Mouse (Mus musculus) spleen, adult 2 months (tissue): Measurements from ENCODE around the gene Dlgap3. TPM values are rescaled to one million over a fixed set of nuclear protein-coding genes. Genes with fewer than 3 reads are reported as not detected.

ENCODE experiments used
- DNase-seq, 2 experiments: peaks; one replicate each; pipeline versions ENCODE4 v3.0.0 to v3.0.0-alpha.2; 2012 to 2021; ENCODE audit warnings: low spot score in 2 of 2, low read depth in 1 of 2
- H3K27ac ChIP-seq: fragments of 200-500 bp; 2 replicates; pipeline ENCODE4 v1.5.1; 2012; ENCODE audit warnings: low read length, inconsistent platforms; ENCODE audit not compliant: insufficient read depth
- H3K27me3 ChIP-seq: fragments of 200-500 bp; 2 replicates; pipeline ENCODE4 v1.6.1; 2012; ENCODE audit warnings: mild to moderate bottlenecking, moderate library complexity, low read length, inconsistent platforms; ENCODE audit not compliant: control insufficient read depth, insufficient read depth
- H3K36me3 ChIP-seq: fragments of 200-500 bp; 2 replicates; pipeline ENCODE4 v1.6.1; 2012; ENCODE audit warnings: mild to moderate bottlenecking, low read length, inconsistent platforms; ENCODE audit not compliant: control insufficient read depth, insufficient read depth
- H3K4me1 ChIP-seq: fragments of 200-500 bp; 2 replicates; pipeline ENCODE4 v1.6.1; 2011; ENCODE audit warnings: inconsistent platforms; ENCODE audit not compliant: control insufficient read depth, insufficient read depth, insufficient read length
- H3K4me3 ChIP-seq: fragments of 200-500 bp; 2 replicates; pipeline ENCODE4 v1.5.1; 2011; ENCODE audit warnings: mild to moderate bottlenecking, inconsistent platforms; ENCODE audit not compliant: insufficient read depth, insufficient read length; ENCODE audit errors: extremely low read depth
- CTCF ChIP-seq: fragments of 200-500 bp; IDR thresholded peaks from 2 replicates; pipeline ENCODE4 v1.5.1; 2011; ENCODE audit warnings: mild to moderate bottlenecking, inconsistent platforms; ENCODE audit not compliant: insufficient read depth, insufficient read length, insufficient replicate concordance; ENCODE audit errors: extremely low read depth
- POLR2A ChIP-seq: fragments of 200-500 bp; IDR thresholded peaks from 2 replicates; pipeline ENCODE4 v1.6.1; 2011; ENCODE audit warnings: low read depth, low read length, inconsistent platforms
- WGBS: fragments of 180-500 bp; shearing (Covaris S2); methylation state at CpG from one replicate; pipeline ENCODE4 v1.1.7; 2018; 5-methylcytosine and 5-hydroxymethylcytosine counted together
- polyA plus RNA-seq: library from polyadenylated mRNA; depleted of rRNA; stranded (reverse); fragments of >200 nt; gene quantifications from 2 replicates; pipeline ENCODE4 v1.2.3, GENCODE M21; 2012

The Dlgap3 gene
- polyA plus RNA-seq, 1 experiment: 0.85 TPM

DNA sequence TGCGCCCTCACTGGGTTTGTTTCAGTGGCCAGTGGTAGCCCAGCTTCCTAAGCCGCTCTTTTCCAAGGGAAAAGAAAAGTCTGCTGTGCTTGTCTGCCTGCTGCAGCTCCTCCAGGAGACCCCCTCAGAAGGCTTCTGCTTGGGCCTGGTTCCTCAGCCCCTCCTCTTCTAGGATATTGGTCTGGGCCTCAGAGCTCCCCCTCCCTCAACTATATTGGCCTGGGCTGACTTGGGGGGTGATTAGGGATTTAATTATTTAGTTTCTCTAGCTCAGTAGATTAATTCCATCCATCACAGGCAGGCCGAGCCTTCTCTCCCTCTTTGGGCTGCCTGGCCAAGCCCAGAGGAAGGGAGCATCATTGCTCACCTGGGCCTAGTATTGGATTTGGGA, 11.4 kb downstream of the Dlgap3 start:
- WGBS: 77% methylated on average over 3 of the region's 3 CpGs
- H3K4me1 ChIP-seq: peaks cover 2% of the 10 kb centered on the region; the same call in 1 of the 2 replicates
- no peak overlapping the region for H3K4me3 ChIP-seq
- H3K27me3 ChIP-seq: peaks cover 2% of the 10 kb centered on the region; the same call in 1 of the 2 replicates
- DNase-seq: no peak
- H3K36me3 ChIP-seq: no peaks in the 10 kb centered on the region
- H3K27ac ChIP-seq: no peak overlapping the region
- TF ChIP-seq POLR2A (no peak), CTCF (no peak)

DNA sequence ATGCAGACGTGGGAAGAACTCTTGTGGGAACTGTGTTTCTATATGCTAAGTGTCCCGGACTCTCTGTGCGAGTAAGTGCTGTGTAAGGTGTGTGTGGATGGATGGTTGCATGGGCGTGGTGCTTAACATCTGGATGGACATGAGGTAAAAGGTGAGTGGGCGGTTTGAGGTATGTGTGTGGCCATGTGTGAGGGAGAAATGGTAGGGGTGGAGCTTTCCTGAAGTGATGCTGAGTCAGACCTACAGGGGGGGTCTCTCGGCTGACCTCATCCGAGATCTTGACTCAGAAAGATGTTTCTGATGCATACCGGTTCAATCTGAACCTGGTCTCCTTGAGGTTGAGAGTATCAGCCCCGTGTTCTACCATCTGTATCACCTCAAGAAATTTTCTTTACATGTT, 12.0 kb downstream of the Dlgap3 start:
- no peak overlapping the region for H3K27ac ChIP-seq
- no peak for DNase-seq
- H3K4me3 ChIP-seq: no peak overlapping the region
- WGBS: 88% methylated on average over 9 of the region's 9 CpGs
- H3K27me3 ChIP-seq: peaks cover 2% of the 10 kb centered on the region; the same call in 1 of the 2 replicates
- peaks cover 2% of the 10 kb centered on the region; the same call in 1 of the 2 replicates for H3K4me1 ChIP-seq
- TF ChIP-seq POLR2A (no peak), CTCF (no peak)
- H3K36me3 ChIP-seq: no peaks in the 10 kb centered on the region

GRCm38 (mm10) chr4:127183867-127184266, 14.9 kb downstream of the Dlgap3 start:
- H3K27me3 ChIP-seq: peaks cover 2% of the 10 kb centered on the region; the same call in 1 of the 2 replicates
- DNase-seq: no peak
- 88% methylated on average over 5 of the region's 5 CpGs for WGBS

DNA sequence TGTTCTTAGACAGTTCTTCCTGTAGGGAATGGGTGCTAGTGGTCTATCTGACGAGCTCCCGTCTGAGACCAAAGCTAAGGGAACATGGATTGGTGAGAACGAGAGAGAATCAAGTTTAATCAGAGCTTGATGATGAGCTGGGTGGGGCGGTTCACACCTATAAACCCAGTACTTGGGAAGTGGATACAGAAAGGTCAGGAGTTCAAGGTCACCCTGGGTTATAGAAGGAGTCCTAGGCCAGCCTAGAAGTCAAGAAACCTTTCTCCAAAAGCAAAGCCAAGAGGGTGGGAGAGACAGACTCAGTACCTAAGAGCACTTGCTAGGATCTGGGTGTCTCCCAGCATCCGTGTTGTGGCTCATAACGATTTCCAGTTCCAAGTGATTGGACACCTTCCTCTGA, 21.9 kb downstream of the Dlgap3 start:
- H3K27me3 ChIP-seq: no peaks in the 10 kb centered on the region
- no peak for DNase-seq
- 84% methylated on average over 6 of the region's 6 CpGs for WGBS
- H3K27ac ChIP-seq: no peak overlapping the region
- H3K4me3 ChIP-seq: no peak overlapping the region
- H3K36me3 ChIP-seq: no peaks in the 10 kb centered on the region
- TF ChIP-seq POLR2A: no peak
- TF ChIP-seq CTCF: no peak
- no peaks in the 10 kb centered on the region for H3K4me1 ChIP-seq

More at GRCm38 (mm10) chr4:127183867-127184266, 14.9 kb downstream of the Dlgap3 start:
- Histone ChIP-seq H3K36me3 (no peaks in the 10 kb centered on the region), H3K4me3 (no peak overlapping the region), H3K4me1 (peaks cover 2% of the 10 kb centered on the region; the same call in 1 of the 2 replicates), H3K27ac (no peak overlapping the region)
- TF ChIP-seq CTCF: no peak
- no peak for TF ChIP-seq POLR2A

DNA sequence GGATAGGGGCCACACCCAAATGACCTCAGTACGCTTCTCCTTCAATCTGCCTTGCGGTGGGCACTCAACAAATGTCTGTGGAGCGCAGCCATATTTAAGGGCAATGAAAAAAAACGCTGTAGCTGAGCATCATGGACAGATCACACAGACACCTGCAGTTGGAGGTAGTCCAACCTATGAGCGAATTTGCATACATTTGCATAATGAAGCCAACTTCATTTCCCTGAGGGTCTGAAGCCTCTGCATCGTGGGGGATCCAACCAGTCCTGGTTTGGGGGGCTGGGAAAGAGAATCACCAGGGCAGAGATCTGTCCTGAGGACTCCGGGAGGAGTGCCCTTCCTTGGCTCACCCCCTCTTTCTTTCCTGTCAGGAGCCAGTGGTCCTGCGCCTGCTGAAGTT, 23.7 kb downstream of the Dlgap3 start:
- no peaks in the 10 kb centered on the region for H3K4me1 ChIP-seq
- H3K27ac ChIP-seq: no peak overlapping the region
- DNase-seq: no peak

GRCm38 (mm10) chr4:127193378-127194155, 24.6 kb downstream of the Dlgap3 start:
- WGBS: 70% methylated on average over 14 of the region's 14 CpGs
- TF ChIP-seq CTCF (no peak), POLR2A (no peak)
- no peaks in the 10 kb centered on the region for H3K36me3 ChIP-seq

More for the DNA sequence above, 23.7 kb downstream of the Dlgap3 start:
- Histone ChIP-seq H3K4me3 (no peak overlapping the region), H3K27me3 (no peaks in the 10 kb centered on the region), H3K36me3 (no peaks in the 10 kb centered on the region)
- 65% methylated on average over 8 of the region's 8 CpGs for WGBS
- TF ChIP-seq POLR2A: no peak
- no peak for TF ChIP-seq CTCF

More at GRCm38 (mm10) chr4:127193378-127194155, 24.6 kb downstream of the Dlgap3 start:
- Histone ChIP-seq H3K27ac (no peak overlapping the region), H3K4me1 (no peaks in the 10 kb centered on the region), H3K27me3 (no peaks in the 10 kb centered on the region), H3K4me3 (no peak overlapping the region)
- no peak for DNase-seq
